Mouse (Mus musculus): ENCODE measurements at regions not wholly inside any gene's neighbourhood (a gene's known extent, or its start where the extent isn't known, plus 50 kb on each side); places are given as distances from the start of the nearest gene placed in this dataset.

DNA sequence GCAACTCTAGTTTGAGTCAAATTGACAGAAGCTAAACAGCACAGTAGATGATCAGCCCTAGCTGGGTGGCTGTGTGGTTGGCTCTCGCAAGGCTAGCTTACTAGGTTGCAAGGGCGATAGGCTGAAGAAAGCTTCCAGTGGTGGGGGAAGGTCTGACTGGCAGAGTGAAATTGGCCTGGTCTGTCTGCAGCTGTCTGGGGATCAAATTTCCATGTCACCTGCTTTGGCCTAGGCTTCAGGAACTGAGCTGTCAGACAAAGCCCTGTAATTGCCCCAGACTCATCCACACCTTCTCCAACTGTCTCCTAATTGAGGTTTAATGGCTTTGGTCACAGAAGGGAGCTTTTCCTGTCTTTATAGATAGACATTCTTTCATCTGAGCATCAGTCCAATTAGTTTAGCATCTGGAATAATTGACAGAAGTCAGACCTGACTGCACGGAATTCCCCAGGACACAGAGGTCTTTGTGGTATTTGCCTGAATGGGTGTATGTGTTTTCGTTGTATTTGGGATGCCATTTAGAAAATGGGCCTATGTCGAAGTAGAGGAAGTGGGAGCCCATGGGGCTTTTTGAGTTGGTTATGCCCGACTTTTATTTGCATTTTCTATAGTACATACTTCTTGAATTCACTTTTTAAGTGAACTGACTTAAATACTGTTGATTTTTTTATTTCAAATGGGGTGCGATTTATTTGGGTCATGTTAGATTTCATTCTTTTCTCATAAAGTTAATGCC is 348.2 kb downstream of the Hlx start:
- 55% methylated on average over 7 of the region's 7 CpGs for WGBS
- H3K4me3 ChIP-seq = no peak overlapping the region
- H3K27ac ChIP-seq = no peak overlapping the region
- DNase-seq (ENCODE audit: low spot score) = no peak
- no peaks in the 10 kb centered on the region for H3K36me3 ChIP-seq
- H3K9me3 ChIP-seq (replicated peaks) = no peaks in the 10 kb centered on the region
- H3K27me3 ChIP-seq (ENCODE audit: low read depth, poor library complexity, severe bottlenecking) = no peaks in the 10 kb centered on the region
- peaks cover 12% of the 10 kb centered on the region for H3K4me1 ChIP-seq

DNA sequence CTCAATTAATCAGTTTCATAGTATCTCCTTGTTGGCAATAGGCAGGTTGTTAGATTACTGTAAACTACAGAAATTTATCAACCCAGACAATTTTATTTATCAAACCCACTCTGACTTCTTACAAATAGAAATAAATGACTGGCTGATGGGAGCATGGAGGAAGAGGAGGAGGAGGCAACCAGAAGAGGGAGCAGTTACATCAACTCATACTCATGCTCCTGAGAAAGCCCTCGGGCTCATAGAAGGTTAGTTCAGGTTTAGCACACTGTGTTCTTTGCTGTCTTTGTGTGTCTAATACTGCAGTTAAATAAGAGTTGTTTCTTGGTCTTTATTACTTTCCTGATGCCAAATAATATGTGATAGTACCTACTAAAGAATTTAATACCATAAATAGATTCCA is 344.6 kb upstream of the 1700056E22Rik start:
- no peak for DNase-seq (ENCODE audit: low spot score)
- no peaks in the 10 kb centered on the region for H3K27me3 ChIP-seq (ENCODE audit: low read depth, poor library complexity, severe bottlenecking)
- H3K27ac ChIP-seq = no peak overlapping the region
- WGBS = 89% methylated on average over 1 of the region's 1 CpGs
- H3K9me3 ChIP-seq (replicated peaks) = no peaks in the 10 kb centered on the region
- peaks cover 18% of the 10 kb centered on the region for H3K4me1 ChIP-seq
- H3K36me3 ChIP-seq = no peaks in the 10 kb centered on the region
- no peak overlapping the region for H3K4me3 ChIP-seq

- Histone ChIP-seq H3K36me3 (no peaks in the 10 kb centered on the region), H3K27me3 (ENCODE audit: low read depth, poor library complexity, severe bottlenecking) (no peaks in the 10 kb centered on the region), H3K4me1 (no peaks in the 10 kb centered on the region), H3K27ac (no peak overlapping the region), H3K9me3 (replicated peaks) (no peaks in the 10 kb centered on the region), H3K4me3 (no peak overlapping the region)
- DNase-seq (ENCODE audit: low spot score) = no peak
These were observed 330.9 kb upstream of the 1700056E22Rik start for GRCm38 (mm10) chr1:184365026-184365425.

GRCm38 (mm10) chr1:184358226-184358568 is 324.1 kb upstream of the 1700056E22Rik start:
- no peak for DNase-seq (ENCODE audit: low spot score)
- H3K27ac ChIP-seq = no peak overlapping the region
- no peaks in the 10 kb centered on the region for H3K27me3 ChIP-seq (ENCODE audit: low read depth, poor library complexity, severe bottlenecking)
- WGBS = 89% methylated on average over 6 of the region's 6 CpGs
- H3K4me3 ChIP-seq = no peak overlapping the region
- H3K9me3 ChIP-seq (replicated peaks) = no peaks in the 10 kb centered on the region
- no peaks in the 10 kb centered on the region for H3K36me3 ChIP-seq
- peaks cover 6% of the 10 kb centered on the region; the same call in 1 of the 2 replicates for H3K4me1 ChIP-seq

DNA sequence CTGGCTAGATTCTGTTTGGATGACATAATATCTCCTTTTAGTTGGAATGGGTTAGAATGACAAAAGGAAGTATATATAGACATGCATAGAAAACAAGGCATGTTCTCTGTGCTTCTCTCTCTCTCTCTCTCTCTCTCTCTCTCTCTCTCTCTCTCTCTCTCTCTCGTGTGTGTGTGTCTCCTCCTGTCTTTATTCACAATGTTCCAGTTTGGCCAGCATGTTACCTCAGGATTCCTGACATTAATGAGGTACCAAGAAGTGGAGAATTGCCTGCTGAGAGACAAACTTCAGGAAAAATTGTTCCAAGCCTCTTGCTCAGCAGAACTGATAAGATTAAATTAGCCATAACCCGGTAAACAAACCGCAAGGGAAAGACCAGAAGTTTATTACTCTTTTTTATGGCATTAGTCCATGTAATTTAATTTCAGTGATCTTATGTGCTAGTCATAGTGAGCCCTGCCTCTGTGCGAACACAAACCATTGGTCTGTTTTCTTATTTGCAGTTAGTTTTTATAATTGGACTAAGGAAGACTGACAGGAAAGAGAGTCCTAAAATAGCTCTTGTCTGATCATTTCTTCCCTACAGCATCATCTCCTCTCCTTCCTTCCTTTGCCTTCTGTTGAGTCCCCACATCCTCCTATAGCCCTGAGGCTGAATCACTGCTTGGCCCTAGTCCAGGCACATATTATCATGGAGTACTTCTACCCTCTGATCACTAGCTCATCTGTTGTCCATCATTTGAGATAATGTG is 323.5 kb upstream of the 1700056E22Rik start:
- Histone ChIP-seq H3K36me3 (no peaks in the 10 kb centered on the region), H3K4me3 (no peak overlapping the region), H3K27ac (no peak overlapping the region), H3K27me3 (ENCODE audit: low read depth, poor library complexity, severe bottlenecking) (no peaks in the 10 kb centered on the region), H3K9me3 (replicated peaks) (no peaks in the 10 kb centered on the region), H3K4me1 (peaks cover 6% of the 10 kb centered on the region; the same call in 1 of the 2 replicates)
- 83% methylated on average over 4 of the region's 4 CpGs for WGBS
- no peak for DNase-seq (ENCODE audit: low spot score)

- H3K36me3 ChIP-seq = no peaks in the 10 kb centered on the region
- WGBS = 64% methylated on average over 8 of the region's 8 CpGs
- H3K27ac ChIP-seq = no peak overlapping the region
- H3K4me1 ChIP-seq = peaks cover 6% of the 10 kb centered on the region; the same call in 1 of the 2 replicates
- no peak for DNase-seq (ENCODE audit: low spot score)
- no peak overlapping the region for H3K4me3 ChIP-seq
- no peaks in the 10 kb centered on the region for H3K9me3 ChIP-seq (replicated peaks)
- no peaks in the 10 kb centered on the region for H3K27me3 ChIP-seq (ENCODE audit: low read depth, poor library complexity, severe bottlenecking)
These were observed 319.8 kb upstream of the 1700056E22Rik start for GRCm38 (mm10) chr1:184353832-184354449.

- Histone ChIP-seq H3K4me1 (peaks cover 6% of the 10 kb centered on the region; the same call in 1 of the 2 replicates), H3K36me3 (no peaks in the 10 kb centered on the region), H3K4me3 (no peak overlapping the region), H3K9me3 (replicated peaks) (no peaks in the 10 kb centered on the region), H3K27ac (no peak overlapping the region), H3K27me3 (ENCODE audit: low read depth, poor library complexity, severe bottlenecking) (no peaks in the 10 kb centered on the region)
- 85% methylated on average over 5 of the region's 5 CpGs for WGBS
- no peak for DNase-seq (ENCODE audit: low spot score)
These were observed 317.7 kb upstream of the 1700056E22Rik start for GRCm38 (mm10) chr1:184351760-184352159.

DNA sequence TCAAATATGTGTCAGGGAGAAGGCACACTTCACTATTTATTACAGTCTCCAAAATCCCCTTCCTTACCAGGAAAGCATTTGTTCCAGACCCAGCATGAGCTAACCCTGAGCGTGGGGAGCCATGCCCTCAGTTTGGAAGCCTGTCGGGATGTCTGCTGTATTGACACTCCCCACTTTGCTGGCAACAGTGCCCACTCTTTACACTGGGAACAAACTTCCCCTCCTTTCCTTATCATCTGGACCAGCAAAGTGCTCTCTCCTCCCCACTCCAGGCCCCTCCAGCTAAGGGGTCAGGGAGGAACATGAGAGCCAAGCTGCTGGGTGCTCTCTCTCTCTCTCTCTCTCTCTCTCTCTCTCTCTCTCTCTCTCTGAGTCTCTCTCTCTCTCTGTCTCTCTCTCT is 310.7 kb upstream of the 1700056E22Rik start:
- Histone ChIP-seq H3K4me3 (no peak overlapping the region), H3K27ac (no peak overlapping the region), H3K36me3 (no peaks in the 10 kb centered on the region), H3K4me1 (no peaks in the 10 kb centered on the region), H3K27me3 (ENCODE audit: low read depth, poor library complexity, severe bottlenecking) (no peaks in the 10 kb centered on the region), H3K9me3 (replicated peaks) (no peaks in the 10 kb centered on the region)
- WGBS = 82% methylated on average over 2 of the region's 2 CpGs
- DNase-seq (ENCODE audit: low spot score) = no peak

GRCm38 (mm10) chr1:184335952-184336351 is 301.9 kb upstream of the 1700056E22Rik start:
- Histone ChIP-seq H3K27me3 (ENCODE audit: low read depth, poor library complexity, severe bottlenecking) (no peaks in the 10 kb centered on the region), H3K27ac (peak overlapping the region; percentile 46; the same call in 1 of the 2 replicates)

GRCm38 (mm10) chr1:184335281-184335680 is 301.2 kb upstream of the 1700056E22Rik start:
- Histone ChIP-seq H3K27ac (peak overlapping the region; percentile 72), H3K4me1 (peaks cover 28% of the 10 kb centered on the region), H3K9me3 (replicated peaks) (no peaks in the 10 kb centered on the region), H3K27me3 (ENCODE audit: low read depth, poor library complexity, severe bottlenecking) (no peaks in the 10 kb centered on the region), H3K36me3 (no peaks in the 10 kb centered on the region), H3K4me3 (no peak overlapping the region)
- DNase-seq (ENCODE audit: low spot score) = peak; percentile 70
- WGBS = 34% methylated on average over 6 of the region's 6 CpGs

More at GRCm38 (mm10) chr1:184335952-184336351, 301.9 kb upstream of the 1700056E22Rik start:
- WGBS = 84% methylated on average over 3 of the region's 3 CpGs
- Histone ChIP-seq H3K4me1 (peaks cover 28% of the 10 kb centered on the region), H3K9me3 (replicated peaks) (no peaks in the 10 kb centered on the region), H3K36me3 (no peaks in the 10 kb centered on the region), H3K4me3 (no peak overlapping the region)
- DNase-seq (ENCODE audit: low spot score) = no peak

- Histone ChIP-seq H3K4me1 (peaks cover 28% of the 10 kb centered on the region), H3K27ac (peak overlapping the region; percentile 72), H3K27me3 (ENCODE audit: low read depth, poor library complexity, severe bottlenecking) (no peaks in the 10 kb centered on the region), H3K9me3 (replicated peaks) (no peaks in the 10 kb centered on the region), H3K36me3 (no peaks in the 10 kb centered on the region), H3K4me3 (no peak overlapping the region)
- 42% methylated on average over 5 of the region's 5 CpGs for WGBS
- DNase-seq (ENCODE audit: low spot score) = no peak
These were observed 300.7 kb upstream of the 1700056E22Rik start for GRCm38 (mm10) chr1:184334818-184335217.

DNA sequence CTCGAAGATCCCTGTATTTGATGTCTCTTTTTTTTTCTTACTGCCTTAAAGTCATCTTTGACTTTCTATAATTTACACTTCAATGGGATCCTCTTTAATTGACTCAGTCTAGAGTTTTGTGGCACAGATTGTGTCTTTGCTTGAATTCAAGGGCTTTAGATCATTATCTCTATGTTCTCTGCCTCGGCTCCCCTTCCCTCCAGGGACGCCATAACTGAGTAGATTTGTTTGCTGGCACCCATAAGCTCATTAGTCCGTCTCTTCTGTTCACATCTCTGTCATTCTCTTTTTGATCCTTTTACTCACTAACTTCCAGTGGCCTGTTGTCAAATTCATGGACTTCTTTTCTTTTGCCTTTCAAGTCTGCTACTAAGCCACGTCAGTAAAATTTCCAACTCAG is 299.0 kb upstream of the 1700056E22Rik start:
- 83% methylated on average over 5 of the region's 5 CpGs for WGBS
- Histone ChIP-seq H3K27me3 (ENCODE audit: low read depth, poor library complexity, severe bottlenecking) (no peaks in the 10 kb centered on the region), H3K36me3 (no peaks in the 10 kb centered on the region), H3K9me3 (replicated peaks) (no peaks in the 10 kb centered on the region), H3K4me1 (peaks cover 41% of the 10 kb centered on the region), H3K4me3 (no peak overlapping the region), H3K27ac (no peak overlapping the region)
- no peak for DNase-seq (ENCODE audit: low spot score)

Data from limb, embryonic 10.5 days (tissue).